Mouse (Mus musculus) embryonic facial prominence, embryonic 14.5 days (tissue): ENCODE results near the gene Chchd3. TPM values are rescaled to one million over a fixed set of nuclear protein-coding genes. Genes with fewer than 3 reads are reported as not detected.
A peak's percentile ranks its signal among the peaks of the same experiment; 100 is the strongest.

Experiments used
- ATAC-seq: fragments of 200-750 bp; cut with Nextera tagmentation; 2 replicates; pipeline ENCODE4 v1.8.0; 2017; ENCODE audit warnings: low read depth, moderate number of reproducible peaks, moderate TSS enrichment
- DNase-seq: peaks from one replicate; pipeline ENCODE4 v3.0.0-alpha.2; 2015; ENCODE audit warnings: low spot score
- H3K27ac ChIP-seq: fragments of 300-500 bp; sonication (generic); replicated peaks from 2 replicates; pipeline ENCODE4 v1.5.1; 2014; ENCODE audit warnings: low read depth, mild to moderate bottlenecking, low read length, moderate library complexity
- H3K27me3 ChIP-seq: fragments of 300-500 bp; sonication (generic); replicated peaks from 2 replicates; pipeline ENCODE4 v1.6.1; 2014; ENCODE audit warnings: low read length; ENCODE audit not compliant: control insufficient read depth, insufficient read depth
- H3K36me3 ChIP-seq: fragments of 300-500 bp; sonication (generic); 2 replicates; pipeline ENCODE4 v1.6.1; 2014; ENCODE audit warnings: low read length, mixed read lengths; ENCODE audit not compliant: control insufficient read depth, insufficient read depth
- H3K4me1 ChIP-seq: fragments of 300-500 bp; sonication (generic); 2 replicates; pipeline ENCODE4 v1.6.1; 2014; ENCODE audit warnings: antibody characterized with exemption, low read length; ENCODE audit not compliant: control insufficient read depth, insufficient read depth
- H3K4me2 ChIP-seq: fragments of 300-500 bp; sonication (generic); 2 replicates; pipeline ENCODE4 v1.6.1; 2014; ENCODE audit warnings: low read depth, mild to moderate bottlenecking, low read length, moderate library complexity, mixed read lengths
- H3K4me3 ChIP-seq: fragments of 300-500 bp; sonication (generic); 2 replicates; pipeline ENCODE4 v1.5.1; 2014; ENCODE audit warnings: low read depth, mild to moderate bottlenecking, low read length
- H3K9ac ChIP-seq: fragments of 300-500 bp; sonication (generic); 2 replicates; pipeline ENCODE4 v1.6.1; 2014; ENCODE audit warnings: low read depth, mild to moderate bottlenecking, low read length, moderate library complexity, mixed read lengths
- H3K9me3 ChIP-seq: fragments of 300-500 bp; sonication (generic); 2 replicates; pipeline ENCODE4 v1.6.1; 2016; ENCODE audit warnings: low read length; ENCODE audit not compliant: control insufficient read depth
- WGBS: fragments of 180-500 bp; shearing (Covaris S2); extraction: QIAGEN DNeasy Blood & Tissue Kit; methylation state at CpG from one replicate; pipeline ENCODE4 v1.1.7; 2014; 5-methylcytosine and 5-hydroxymethylcytosine counted together
- polyA plus RNA-seq: library from polyadenylated mRNA; unstranded; fragments of >200 nt; fragmentation: Nextera tagmentation; extraction: Ambion mirVana; gene quantifications from 2 replicates; pipeline ENCODE4 v1.2.1, GENCODE M21; 2014

Chchd3 gene
- polyA plus RNA-seq, 1 experiment from 2014 or later, result 120 TPM

DNA sequence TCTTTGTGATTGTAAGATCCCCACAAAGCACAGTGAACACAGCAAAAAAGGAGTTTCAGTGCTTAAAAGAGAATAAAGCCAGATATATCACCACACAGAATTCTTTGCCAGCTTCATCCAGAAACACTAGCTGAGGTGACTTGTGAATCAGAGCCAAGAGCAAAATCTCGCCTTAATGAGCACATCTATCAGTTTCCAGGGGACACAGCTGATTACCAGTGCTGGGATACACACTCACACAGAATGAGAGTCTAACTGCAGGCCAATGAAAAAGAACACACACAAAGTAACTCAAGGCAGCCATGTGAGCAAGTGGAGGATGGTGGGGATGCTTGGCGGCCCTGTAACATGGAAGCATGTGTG lies 222.1 kb downstream of the Chchd3 start:
- no peaks in the 10 kb centered on the region for H3K9me3 ChIP-seq
- no peak overlapping the region for H3K27ac ChIP-seq
- no peak overlapping the region for H3K4me3 ChIP-seq
- no peak overlapping the region for H3K4me2 ChIP-seq
- 80% methylated on average over 2 of the region's 2 CpGs for WGBS
- ATAC-seq (no peak), DNase-seq (no peak)
- H3K27me3 ChIP-seq, result no peaks in the 10 kb centered on the region
- no peaks in the 10 kb centered on the region for H3K4me1 ChIP-seq
- no peak overlapping the region for H3K9ac ChIP-seq
- H3K36me3 ChIP-seq, result no peaks in the 10 kb centered on the region

DNA sequence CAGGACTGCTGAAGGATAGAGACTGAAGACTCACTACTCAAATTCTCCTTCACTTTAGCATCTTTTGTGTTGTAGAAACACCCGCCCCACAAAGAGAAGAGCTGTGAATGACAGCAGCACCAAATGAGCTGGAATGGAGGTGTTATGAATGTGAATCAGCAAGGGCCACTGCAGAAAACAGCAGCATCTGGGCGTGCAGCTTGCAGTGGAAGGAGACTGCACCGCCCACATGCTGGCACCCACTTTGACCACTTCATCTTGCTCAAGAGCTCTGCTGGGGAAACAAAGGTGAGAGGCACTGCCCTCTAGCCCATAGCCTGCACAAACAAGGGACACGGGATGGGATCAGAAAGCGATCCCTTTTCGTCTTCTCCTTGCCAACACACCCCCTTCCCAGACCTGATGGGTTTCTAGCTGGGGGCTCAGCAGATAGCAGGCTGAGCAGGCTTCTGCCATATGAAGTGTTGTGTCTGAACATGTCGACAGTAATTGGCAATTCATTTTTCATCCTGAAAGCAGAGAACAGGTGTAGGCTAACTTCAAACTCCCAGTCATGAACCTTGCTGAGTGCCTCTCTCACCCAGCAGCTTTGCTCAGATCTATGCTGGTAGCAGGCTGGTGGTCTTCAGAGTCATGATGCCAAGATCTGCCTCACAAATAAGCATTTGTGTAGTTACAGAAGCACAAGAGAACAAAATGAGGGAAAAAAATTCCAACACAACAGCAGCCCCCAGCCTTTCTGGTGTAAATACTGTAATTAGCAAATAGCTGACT lies 222.7 kb downstream of the Chchd3 start:
- no peaks in the 10 kb centered on the region for H3K27me3 ChIP-seq
- no peaks in the 10 kb centered on the region for H3K4me1 ChIP-seq
- no peaks in the 10 kb centered on the region for H3K9me3 ChIP-seq
- no peak overlapping the region for H3K4me3 ChIP-seq
- H3K36me3 ChIP-seq, result no peaks in the 10 kb centered on the region
- 71% methylated on average over 7 of the region's 7 CpGs for WGBS
- DNase-seq (peak; percentile 45), ATAC-seq (0 out of 2 replicates have a peak, but pooled peaks have one; percentile 37)
- no peak overlapping the region for H3K9ac ChIP-seq
- H3K27ac ChIP-seq, result no peak overlapping the region
- no peak overlapping the region for H3K4me2 ChIP-seq

GRCm38 (mm10) chr6:32823856-32824620 lies 236.0 kb downstream of the Chchd3 start:
- Histone ChIP-seq H3K27ac (0 out of 2 replicates have a peak overlapping the region, but pooled peaks have one; percentile 8), H3K4me2 (no peak overlapping the region), H3K4me1 (0 out of 2 replicates have a peak, but pooled peaks cover 4% of the 10 kb centered on the region), H3K9ac (no peak overlapping the region), H3K9me3 (no peaks in the 10 kb centered on the region), H3K27me3 (no peaks in the 10 kb centered on the region), H3K36me3 (no peaks in the 10 kb centered on the region), H3K4me3 (no peak overlapping the region)
- ATAC-seq (no peak), DNase-seq (peak; percentile 59)
- 75% methylated on average over 12 of the region's 12 CpGs for WGBS

- Histone ChIP-seq H3K36me3 (no peaks in the 10 kb centered on the region), H3K27me3 (no peaks in the 10 kb centered on the region), H3K9ac (no peak overlapping the region), H3K4me1 (0 out of 2 replicates have a peak, but pooled peaks cover 4% of the 10 kb centered on the region), H3K9me3 (no peaks in the 10 kb centered on the region), H3K4me3 (no peak overlapping the region), H3K4me2 (no peak overlapping the region), H3K27ac (no peak overlapping the region)
- no peak for DNase-seq
- ATAC-seq, result no peak
- 83% methylated on average over 4 of the region's 4 CpGs for WGBS
Observed at GRCm38 (mm10) chr6:32818961-32819360, 241.1 kb downstream of the Chchd3 start.

DNA sequence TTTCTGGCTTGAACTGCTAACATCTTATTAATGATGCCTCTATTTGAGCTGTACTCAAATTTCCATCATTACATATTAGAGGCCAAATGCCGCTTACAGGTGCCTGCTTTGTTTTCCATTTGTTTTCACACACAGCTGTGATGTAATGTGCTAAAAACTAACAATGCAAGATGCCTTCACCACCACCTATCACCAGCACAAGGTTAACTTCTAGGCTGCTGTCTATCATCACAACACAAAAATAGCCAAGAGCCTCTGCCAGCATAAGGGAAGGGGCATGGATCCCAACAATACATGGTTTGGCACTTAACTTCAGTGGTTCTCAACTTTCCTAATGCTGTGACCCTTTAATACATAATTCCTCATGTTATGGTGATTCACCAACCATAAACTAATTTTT lies 251.3 kb downstream of the Chchd3 start:
- no peaks in the 10 kb centered on the region for H3K9me3 ChIP-seq
- no peaks in the 10 kb centered on the region for H3K4me1 ChIP-seq
- DNase-seq (no peak), ATAC-seq (no peak)
- H3K36me3 ChIP-seq, result no peaks in the 10 kb centered on the region
- H3K4me2 ChIP-seq, result no peak overlapping the region
- no peak overlapping the region for H3K9ac ChIP-seq
- no peak overlapping the region for H3K4me3 ChIP-seq
- 91% methylated on average over 1 of the region's 1 CpGs for WGBS
- H3K27ac ChIP-seq, result no peak overlapping the region
- no peaks in the 10 kb centered on the region for H3K27me3 ChIP-seq

DNA sequence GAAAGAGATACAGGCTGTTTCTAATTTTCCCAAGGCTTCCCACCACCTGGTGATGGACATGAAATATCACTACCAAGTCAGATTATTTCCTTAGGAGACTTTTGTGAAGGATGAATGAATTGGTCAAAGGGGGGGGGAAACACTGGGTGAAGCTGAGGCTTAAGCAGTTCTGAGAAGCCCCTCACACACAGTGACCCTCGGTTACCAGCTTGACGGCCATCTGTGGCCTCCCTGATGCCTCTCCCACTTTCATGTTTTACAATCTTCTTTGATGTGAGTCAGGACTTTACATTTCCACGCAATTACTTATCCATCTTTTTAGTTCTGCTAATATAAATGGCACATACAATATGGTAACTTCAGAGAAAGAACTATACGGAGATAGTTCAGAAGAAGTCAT lies 252.3 kb downstream of the Chchd3 start:
- peaks cover 5% of the 10 kb centered on the region; the same call in 1 of the 2 replicates for H3K36me3 ChIP-seq
- H3K27me3 ChIP-seq, result no peaks in the 10 kb centered on the region
- no peak overlapping the region for H3K27ac ChIP-seq
- WGBS, result 77% methylated on average over 4 of the region's 4 CpGs
- H3K9me3 ChIP-seq, result no peaks in the 10 kb centered on the region
- no peak overlapping the region for H3K4me2 ChIP-seq
- H3K9ac ChIP-seq, result no peak overlapping the region
- no peak for ATAC-seq
- H3K4me1 ChIP-seq, result no peaks in the 10 kb centered on the region
- DNase-seq, result no peak
- H3K4me3 ChIP-seq, result no peak overlapping the region

GRCm38 (mm10) chr6:32803646-32804045 lies 256.4 kb downstream of the Chchd3 start:
- no peaks in the 10 kb centered on the region for H3K9me3 ChIP-seq
- H3K27me3 ChIP-seq, result no peaks in the 10 kb centered on the region
- H3K4me2 ChIP-seq, result no peak overlapping the region
- H3K4me1 ChIP-seq, result no peaks in the 10 kb centered on the region
- H3K27ac ChIP-seq, result no peak overlapping the region
- H3K36me3 ChIP-seq, result peaks cover 15% of the 10 kb centered on the region; the same call in 1 of the 2 replicates
- no peak for DNase-seq
- ATAC-seq, result no peak
- no peak overlapping the region for H3K4me3 ChIP-seq
- WGBS, result 87% methylated on average over 4 of the region's 4 CpGs
- no peak overlapping the region for H3K9ac ChIP-seq

- Histone ChIP-seq H3K36me3 (peaks cover 15% of the 10 kb centered on the region; the same call in 1 of the 2 replicates), H3K4me1 (no peaks in the 10 kb centered on the region), H3K9ac (no peak overlapping the region), H3K9me3 (no peaks in the 10 kb centered on the region), H3K27me3 (no peaks in the 10 kb centered on the region), H3K4me3 (no peak overlapping the region), H3K4me2 (no peak overlapping the region), H3K27ac (no peak overlapping the region)
- WGBS, result 95% methylated on average over 6 of the region's 6 CpGs
- no peak for DNase-seq
- ATAC-seq, result no peak
Observed at GRCm38 (mm10) chr6:32801776-32802175, 258.3 kb downstream of the Chchd3 start.
